Mouse (Mus musculus) embryonic facial prominence, embryonic 15.5 days (tissue): ENCODE measurements at regions not wholly inside any gene's neighbourhood (a gene's known extent, or its start where the extent isn't known, plus 50 kb on each side); places are given as distances from the start of the nearest gene placed in this dataset.

Source experiments
- ATAC-seq: fragments of 200-750 bp; cut with Nextera tagmentation; 2 replicates; pipeline ENCODE4 v1.8.0; 2017; ENCODE audit warnings: low read depth, moderate TSS enrichment; ENCODE audit not compliant: insufficient number of reproducible peaks, low FRiP score, low TSS enrichment
- H3K27ac ChIP-seq: fragments of 300-500 bp; sonication (generic); replicated peaks from 2 replicates; pipeline ENCODE4 v1.5.1; 2015; ENCODE audit warnings: mild to moderate bottlenecking, inconsistent platforms
- H3K27me3 ChIP-seq: fragments of 300-500 bp; sonication (generic); 2 replicates; pipeline ENCODE4 v1.6.1; 2015; ENCODE audit warnings: inconsistent platforms
- H3K36me3 ChIP-seq: fragments of 300-500 bp; sonication (generic); 2 replicates; pipeline ENCODE4 v1.6.1; 2015; ENCODE audit warnings: mild to moderate bottlenecking, inconsistent platforms
- H3K4me1 ChIP-seq: fragments of 300-500 bp; sonication (generic); 2 replicates; pipeline ENCODE4 v1.6.1; 2015; ENCODE audit warnings: inconsistent platforms
- H3K4me2 ChIP-seq: fragments of 300-500 bp; sonication (generic); replicated peaks from 2 replicates; pipeline ENCODE4 v1.6.1; 2015; ENCODE audit warnings: mild to moderate bottlenecking, inconsistent platforms
- H3K4me3 ChIP-seq: fragments of 300-500 bp; sonication (generic); replicated peaks from 2 replicates; pipeline ENCODE4 v1.5.1; 2015; ENCODE audit warnings: mild to moderate bottlenecking, inconsistent platforms
- H3K9ac ChIP-seq: fragments of 300-500 bp; sonication (generic); 2 replicates; pipeline ENCODE4 v1.6.1; 2015; ENCODE audit warnings: inconsistent platforms
- H3K9me3 ChIP-seq: fragments of 300-500 bp; sonication (generic); replicated peaks from 2 replicates; pipeline ENCODE4 v1.6.1; 2016; ENCODE audit warnings: inconsistent platforms
- WGBS: fragments of 180-500 bp; shearing (Covaris S2); methylation state at CpG from one replicate; pipeline ENCODE4 v1.1.7; 2015; 5-methylcytosine and 5-hydroxymethylcytosine counted together

GRCm38 (mm10) chr7:118042914-118043313, 73.1 kb downstream of the Rps15a start:
- 60% methylated on average over 10 of the region's 10 CpGs for WGBS
- ATAC-seq = no peak

DNA sequence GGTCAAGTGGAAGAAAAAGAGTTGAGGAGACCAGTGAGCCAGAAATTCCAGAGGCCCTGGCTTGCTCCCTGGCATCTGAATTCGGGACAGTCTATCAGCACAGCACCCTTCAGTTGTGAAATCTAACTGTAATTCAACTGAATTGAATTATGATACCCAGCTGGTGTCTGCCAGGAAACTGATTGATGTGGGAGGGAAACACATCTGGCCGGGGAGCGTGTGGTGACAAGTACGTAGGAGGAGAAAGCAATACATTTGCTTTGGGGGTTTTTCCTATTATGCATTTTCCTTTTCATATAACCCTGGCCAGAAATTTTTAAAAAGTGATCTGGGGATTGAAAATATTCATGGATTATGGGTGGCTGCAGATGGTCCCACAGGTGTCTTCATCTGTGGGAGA, 76.1 kb downstream of the Rps15a start:
- WGBS = 48% methylated on average over 4 of the region's 4 CpGs
- no peaks in the 10 kb centered on the region for H3K27me3 ChIP-seq
- no peak overlapping the region for H3K27ac ChIP-seq
- no peaks in the 10 kb centered on the region for H3K36me3 ChIP-seq
- no peak overlapping the region for H3K4me2 ChIP-seq
- no peak overlapping the region for H3K4me3 ChIP-seq
- H3K4me1 ChIP-seq = no peaks in the 10 kb centered on the region
- no peaks in the 10 kb centered on the region for H3K9me3 ChIP-seq
- H3K9ac ChIP-seq = no peak overlapping the region
- no peak for ATAC-seq

More at GRCm38 (mm10) chr7:118042914-118043313, 73.1 kb downstream of the Rps15a start:
- Histone ChIP-seq H3K9me3 (no peaks in the 10 kb centered on the region), H3K4me3 (no peak overlapping the region), H3K27ac (no peak overlapping the region), H3K27me3 (no peaks in the 10 kb centered on the region), H3K4me1 (no peaks in the 10 kb centered on the region), H3K4me2 (no peak overlapping the region), H3K9ac (no peak overlapping the region), H3K36me3 (no peaks in the 10 kb centered on the region)

DNA sequence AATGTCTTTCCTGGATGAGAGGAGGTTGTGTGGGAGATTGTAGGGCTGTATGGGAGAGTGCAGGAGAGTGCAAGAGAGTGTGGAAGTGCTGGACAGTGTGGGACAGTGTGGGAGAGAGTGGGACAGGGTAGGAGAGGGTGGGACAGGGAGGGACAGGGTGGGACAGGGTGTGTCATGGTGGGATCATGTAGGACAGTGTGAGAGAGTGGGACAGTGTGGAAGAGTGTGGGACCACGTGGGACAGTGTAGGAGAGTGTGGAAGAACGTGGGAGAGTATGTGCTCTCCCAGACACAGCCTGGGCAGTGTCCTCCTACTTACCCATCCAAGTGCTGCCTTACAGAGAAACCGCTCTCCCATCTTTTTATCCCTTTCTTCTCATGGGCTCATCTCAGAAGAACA, 78.9 kb downstream of the Rps15a start:
- no peak overlapping the region for H3K4me2 ChIP-seq
- H3K4me3 ChIP-seq = no peak overlapping the region
- no peak overlapping the region for H3K27ac ChIP-seq
- H3K9me3 ChIP-seq = no peaks in the 10 kb centered on the region
- H3K27me3 ChIP-seq = no peaks in the 10 kb centered on the region
- no peak overlapping the region for H3K9ac ChIP-seq
- H3K36me3 ChIP-seq = no peaks in the 10 kb centered on the region
- 0 out of 2 replicates have a peak, but pooled peaks have one; percentile 57 for ATAC-seq
- H3K4me1 ChIP-seq = no peaks in the 10 kb centered on the region
- WGBS = 62% methylated on average over 3 of the region's 3 CpGs

DNA sequence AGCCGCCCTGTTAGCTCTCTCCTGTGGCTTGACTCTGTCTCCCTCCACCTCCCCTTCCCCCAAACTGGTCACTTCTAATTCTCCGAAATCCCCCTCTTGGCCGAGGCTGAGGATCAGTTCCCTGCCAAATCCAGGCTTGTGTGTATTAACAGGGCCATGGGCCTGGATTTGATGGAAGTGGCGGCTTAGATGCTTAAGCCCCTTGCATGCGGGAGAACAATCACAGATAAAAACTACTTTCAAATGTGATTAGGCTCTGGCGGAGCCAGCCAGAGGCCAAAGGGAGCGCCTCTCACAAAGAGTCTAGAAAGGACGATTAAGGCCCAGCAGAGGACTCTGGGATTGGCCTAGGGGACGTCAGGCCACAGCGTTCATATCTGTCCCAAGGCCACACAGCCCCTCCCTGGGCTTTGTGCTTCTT, 89.9 kb downstream of the Rps15a start:
- Histone ChIP-seq H3K36me3 (no peaks in the 10 kb centered on the region), H3K4me3 (no peak overlapping the region), H3K4me1 (no peaks in the 10 kb centered on the region), H3K9ac (no peak overlapping the region), H3K27me3 (no peaks in the 10 kb centered on the region), H3K9me3 (no peaks in the 10 kb centered on the region), H3K4me2 (no peak overlapping the region), H3K27ac (no peak overlapping the region)
- 18% methylated on average over 10 of the region's 10 CpGs for WGBS
- ATAC-seq = no peak

GRCm38 (mm10) chr7:118004620-118005019, 111.4 kb downstream of the Rps15a start:
- H3K4me2 ChIP-seq = no peak overlapping the region
- no peaks in the 10 kb centered on the region for H3K27me3 ChIP-seq
- no peaks in the 10 kb centered on the region for H3K36me3 ChIP-seq
- H3K9me3 ChIP-seq = no peaks in the 10 kb centered on the region
- 83% methylated on average over 7 of the region's 7 CpGs for WGBS
- ATAC-seq = no peak
- no peak overlapping the region for H3K4me3 ChIP-seq
- no peak overlapping the region for H3K9ac ChIP-seq
- no peaks in the 10 kb centered on the region for H3K4me1 ChIP-seq
- no peak overlapping the region for H3K27ac ChIP-seq

GRCm38 (mm10) chr7:118001881-118002280, 114.1 kb downstream of the Rps15a start:
- no peak overlapping the region for H3K4me3 ChIP-seq
- H3K9ac ChIP-seq = no peak overlapping the region
- H3K4me2 ChIP-seq = no peak overlapping the region
- no peaks in the 10 kb centered on the region for H3K36me3 ChIP-seq
- no peaks in the 10 kb centered on the region for H3K4me1 ChIP-seq
- no peak overlapping the region for H3K27ac ChIP-seq
- H3K9me3 ChIP-seq = no peaks in the 10 kb centered on the region
- H3K27me3 ChIP-seq = no peaks in the 10 kb centered on the region
- WGBS = 68% methylated on average over 3 of the region's 3 CpGs
- no peak for ATAC-seq

GRCm38 (mm10) chr7:118001121-118001520, 114.9 kb downstream of the Rps15a start:
- Histone ChIP-seq H3K27ac (no peak overlapping the region), H3K27me3 (no peaks in the 10 kb centered on the region), H3K4me2 (no peak overlapping the region), H3K36me3 (no peaks in the 10 kb centered on the region), H3K9me3 (no peaks in the 10 kb centered on the region), H3K4me1 (no peaks in the 10 kb centered on the region), H3K9ac (no peak overlapping the region), H3K4me3 (no peak overlapping the region)
- ATAC-seq = no peak
- 4% methylated on average over 4 of the region's 4 CpGs for WGBS

GRCm38 (mm10) chr7:117982177-117982576, 133.8 kb downstream of the Rps15a start:
- H3K27ac ChIP-seq = no peak overlapping the region
- H3K27me3 ChIP-seq = no peaks in the 10 kb centered on the region
- no peak overlapping the region for H3K9ac ChIP-seq
- no peaks in the 10 kb centered on the region for H3K4me1 ChIP-seq
- H3K36me3 ChIP-seq = no peaks in the 10 kb centered on the region
- H3K4me3 ChIP-seq = no peak overlapping the region
- no peak for ATAC-seq
- no peaks in the 10 kb centered on the region for H3K9me3 ChIP-seq
- 71% methylated on average over 4 of the region's 4 CpGs for WGBS
- H3K4me2 ChIP-seq = no peak overlapping the region

DNA sequence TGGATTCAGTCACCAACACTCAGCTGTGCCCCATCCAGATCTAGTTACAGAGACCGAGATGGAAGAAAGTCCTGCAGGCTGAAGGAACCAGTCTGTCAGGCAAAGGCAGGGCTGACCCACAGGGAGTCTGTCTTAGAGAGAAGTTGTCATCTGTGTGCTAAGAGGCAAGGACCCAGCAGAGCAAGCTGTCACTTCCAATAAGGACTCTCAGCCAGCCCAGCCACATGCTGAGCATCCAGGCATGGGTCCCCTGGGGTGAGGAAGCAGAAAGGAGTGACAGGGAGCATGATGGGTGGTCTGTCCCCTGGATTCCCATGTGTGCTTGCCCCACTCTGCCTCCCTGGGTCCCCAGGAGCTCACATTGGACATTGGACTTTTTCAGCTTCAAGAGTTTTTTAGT, 144.8 kb downstream of the Rps15a start:
- H3K9me3 ChIP-seq = no peaks in the 10 kb centered on the region
- H3K4me1 ChIP-seq = no peaks in the 10 kb centered on the region
- H3K9ac ChIP-seq = no peak overlapping the region
- H3K36me3 ChIP-seq = no peaks in the 10 kb centered on the region
- no peak overlapping the region for H3K27ac ChIP-seq
- no peak overlapping the region for H3K4me3 ChIP-seq
- WGBS = 22% methylated on average over 1 of the region's 1 CpGs
- H3K4me2 ChIP-seq = no peak overlapping the region
- H3K27me3 ChIP-seq = no peaks in the 10 kb centered on the region
- no peak for ATAC-seq

GRCm38 (mm10) chr7:117943435-117943834, 172.6 kb downstream of the Rps15a start:
- Histone ChIP-seq H3K4me2 (no peak overlapping the region), H3K9ac (no peak overlapping the region), H3K36me3 (no peaks in the 10 kb centered on the region), H3K9me3 (no peaks in the 10 kb centered on the region), H3K4me3 (no peak overlapping the region), H3K27me3 (no peaks in the 10 kb centered on the region), H3K4me1 (no peaks in the 10 kb centered on the region), H3K27ac (no peak overlapping the region)
- 86% methylated on average over 3 of the region's 3 CpGs for WGBS
- ATAC-seq = no peak

- H3K4me1 ChIP-seq = no peaks in the 10 kb centered on the region
- no peaks in the 10 kb centered on the region for H3K27me3 ChIP-seq
- no peak for ATAC-seq
- H3K36me3 ChIP-seq = no peaks in the 10 kb centered on the region
- no peak overlapping the region for H3K4me3 ChIP-seq
- no peak overlapping the region for H3K27ac ChIP-seq
- WGBS = 60% methylated on average over 7 of the region's 7 CpGs
- no peaks in the 10 kb centered on the region for H3K9me3 ChIP-seq
- no peak overlapping the region for H3K9ac ChIP-seq
- H3K4me2 ChIP-seq = no peak overlapping the region
Measured at GRCm38 (mm10) chr7:117939618-117940017, 176.4 kb downstream of the Rps15a start.

GRCm38 (mm10) chr7:117934908-117935307, 181.1 kb downstream of the Rps15a start:
- H3K27me3 ChIP-seq = no peaks in the 10 kb centered on the region
- H3K27ac ChIP-seq = no peak overlapping the region
- no peaks in the 10 kb centered on the region for H3K36me3 ChIP-seq
- no peak overlapping the region for H3K4me2 ChIP-seq
- ATAC-seq = no peak
- no peak overlapping the region for H3K9ac ChIP-seq
- H3K9me3 ChIP-seq = no peaks in the 10 kb centered on the region
- H3K4me1 ChIP-seq = no peaks in the 10 kb centered on the region
- no peak overlapping the region for H3K4me3 ChIP-seq
- WGBS = 46% methylated on average over 3 of the region's 3 CpGs
